Mouse (Mus musculus): Measurements from ENCODE around the gene Trio. TPM values are rescaled to one million over a fixed set of nuclear protein-coding genes. Genes with fewer than 3 reads are reported as not detected.

The Trio gene
- total and polyA plus RNA-seq, 3 experiments, result 0.66 TPM; not detected in 2

GRCm38 (mm10) chr15:28019393-28020070, 6.1 kb downstream of the Trio start:
- Histone ChIP-seq H3K4me1 (ENCODE audit: insufficient read depth, low read depth, low read length) (no peaks in the 10 kb centered on the region), H3K27me3 (ENCODE audit: insufficient read depth, low read length) (no peaks in the 10 kb centered on the region), H3K4me3 (ENCODE audit: low read depth, low read length) (no peak overlapping the region), H3K9me3 (replicated peaks) (peaks cover 56% of the 10 kb centered on the region), H3K36me3 (replicated peaks) (no peaks in the 10 kb centered on the region)
- DNase-seq (ENCODE audit: low spot score) (no peak), ATAC-seq (ENCODE audit: extremely low read depth, insufficient number of reproducible peaks, low FRiP score, poor library complexity, severe bottlenecking) (no peak)
- no peak for TF ChIP-seq GATA2 (IDR thresholded peaks at IDR 0.05; ENCODE audit: borderline replicate concordance, low read depth, low read length)
- TF ChIP-seq GATA1 (IDR thresholded peaks at IDR 0.05; ENCODE audit: borderline replicate concordance, low read length), result no peak
- no peak for TF ChIP-seq TAL1 (conservative IDR thresholded peaks at IDR 0.05; ENCODE audit: low read depth, low read length)
- TF ChIP-seq POLR2AphosphoS5 (IDR thresholded peaks at IDR 0.05; ENCODE audit: insufficient replicate concordance, low read depth, low read length), result no peak
- no peak for TF ChIP-seq CTCF (IDR thresholded peaks at IDR 0.05; ENCODE audit: low read depth, low read length)

DNA sequence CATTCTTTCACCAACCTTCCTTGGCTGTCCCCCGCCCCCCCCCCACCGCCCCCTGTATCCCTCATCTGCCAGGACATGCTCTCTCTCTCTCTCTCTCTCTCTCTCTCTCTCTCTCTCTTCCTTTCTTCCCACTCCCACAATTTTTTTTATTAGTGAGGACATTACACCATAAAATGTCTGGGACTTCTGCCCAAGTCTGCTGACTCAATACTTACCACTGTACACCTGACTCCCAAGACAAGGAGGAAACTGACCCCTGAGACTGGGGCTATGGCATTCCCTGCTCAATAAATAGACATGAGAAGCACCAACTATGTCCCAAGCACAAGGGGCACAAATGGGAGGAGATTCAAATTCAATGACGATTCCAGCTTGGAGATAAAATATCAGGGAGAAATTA, 18.1 kb downstream of the Trio start:
- TF ChIP-seq TAL1 (conservative IDR thresholded peaks at IDR 0.05; ENCODE audit: low read depth, low read length), result no peak
- TF ChIP-seq CTCF (IDR thresholded peaks at IDR 0.05; ENCODE audit: low read depth, low read length), result no peak
- TF ChIP-seq GATA1 (IDR thresholded peaks at IDR 0.05; ENCODE audit: borderline replicate concordance, low read length), result no peak
- TF ChIP-seq GATA2 (IDR thresholded peaks at IDR 0.05; ENCODE audit: borderline replicate concordance, low read depth, low read length), result no peak
- no peak for TF ChIP-seq POLR2AphosphoS5 (IDR thresholded peaks at IDR 0.05; ENCODE audit: insufficient replicate concordance, low read depth, low read length)
- no peak for ATAC-seq (ENCODE audit: extremely low read depth, insufficient number of reproducible peaks, low FRiP score, poor library complexity, severe bottlenecking)

GRCm38 (mm10) chr15:28004192-28004767, 21.4 kb downstream of the Trio start:
- H3K4me3 ChIP-seq (ENCODE audit: low read depth, low read length), result no peak overlapping the region
- peaks cover 25% of the 10 kb centered on the region for H3K9me3 ChIP-seq (replicated peaks)
- DNase-seq (ENCODE audit: low spot score) (no peak), ATAC-seq (ENCODE audit: extremely low read depth, insufficient number of reproducible peaks, low FRiP score, poor library complexity, severe bottlenecking) (no peak)
- TF ChIP-seq POLR2AphosphoS5 (IDR thresholded peaks at IDR 0.05; ENCODE audit: insufficient replicate concordance, low read depth, low read length) (no peak), GATA1 (IDR thresholded peaks at IDR 0.05; ENCODE audit: borderline replicate concordance, low read length) (no peak), TAL1 (conservative IDR thresholded peaks at IDR 0.05; ENCODE audit: low read depth, low read length) (no peak), CTCF (IDR thresholded peaks at IDR 0.05; ENCODE audit: low read depth, low read length) (no peak), GATA2 (IDR thresholded peaks at IDR 0.05; ENCODE audit: borderline replicate concordance, low read depth, low read length) (no peak)
- H3K36me3 ChIP-seq (replicated peaks), result no peaks in the 10 kb centered on the region
- H3K4me1 ChIP-seq (ENCODE audit: insufficient read depth, low read depth, low read length), result no peaks in the 10 kb centered on the region
- H3K27me3 ChIP-seq (ENCODE audit: insufficient read depth, low read length), result no peaks in the 10 kb centered on the region

More for the DNA sequence above, 18.1 kb downstream of the Trio start:
- H3K4me3 ChIP-seq (ENCODE audit: low read depth, low read length), result no peak overlapping the region
- H3K4me1 ChIP-seq (ENCODE audit: insufficient read depth, low read depth, low read length), result no peaks in the 10 kb centered on the region
- DNase-seq (ENCODE audit: low spot score), result no peak
- H3K36me3 ChIP-seq (replicated peaks), result no peaks in the 10 kb centered on the region
- H3K9me3 ChIP-seq (replicated peaks), result peaks cover 47% of the 10 kb centered on the region
- no peaks in the 10 kb centered on the region for H3K27me3 ChIP-seq (ENCODE audit: insufficient read depth, low read length)

- TF ChIP-seq GATA2 (IDR thresholded peaks at IDR 0.05; ENCODE audit: borderline replicate concordance, low read depth, low read length) (no peak), GATA1 (IDR thresholded peaks at IDR 0.05; ENCODE audit: borderline replicate concordance, low read length) (no peak), POLR2AphosphoS5 (IDR thresholded peaks at IDR 0.05; ENCODE audit: insufficient replicate concordance, low read depth, low read length) (no peak), CTCF (IDR thresholded peaks at IDR 0.05; ENCODE audit: low read depth, low read length) (no peak), TAL1 (conservative IDR thresholded peaks at IDR 0.05; ENCODE audit: low read depth, low read length) (no peak)
- H3K9me3 ChIP-seq (replicated peaks), result peaks cover 23% of the 10 kb centered on the region
- H3K27me3 ChIP-seq (ENCODE audit: insufficient read depth, low read length), result no peaks in the 10 kb centered on the region
- DNase-seq (ENCODE audit: low spot score) (no peak), ATAC-seq (ENCODE audit: extremely low read depth, insufficient number of reproducible peaks, low FRiP score, poor library complexity, severe bottlenecking) (no peak)
- no peaks in the 10 kb centered on the region for H3K36me3 ChIP-seq (replicated peaks)
- H3K4me1 ChIP-seq (ENCODE audit: insufficient read depth, low read depth, low read length), result no peaks in the 10 kb centered on the region
- no peak overlapping the region for H3K4me3 ChIP-seq (ENCODE audit: low read depth, low read length)
These were observed 23.1 kb downstream of the Trio start for GRCm38 (mm10) chr15:28002515-28002914.

- TF ChIP-seq GATA1 (IDR thresholded peaks at IDR 0.05; ENCODE audit: borderline replicate concordance, low read length) (no peak), GATA2 (IDR thresholded peaks at IDR 0.05; ENCODE audit: borderline replicate concordance, low read depth, low read length) (no peak), TAL1 (conservative IDR thresholded peaks at IDR 0.05; ENCODE audit: low read depth, low read length) (no peak), CTCF (IDR thresholded peaks at IDR 0.05; ENCODE audit: low read depth, low read length) (no peak), POLR2AphosphoS5 (IDR thresholded peaks at IDR 0.05; ENCODE audit: insufficient replicate concordance, low read depth, low read length) (no peak)
- Histone ChIP-seq H3K36me3 (replicated peaks) (no peaks in the 10 kb centered on the region), H3K4me1 (ENCODE audit: insufficient read depth, low read depth, low read length) (no peaks in the 10 kb centered on the region), H3K4me3 (ENCODE audit: low read depth, low read length) (no peak overlapping the region), H3K9me3 (replicated peaks) (peaks cover 30% of the 10 kb centered on the region), H3K27me3 (ENCODE audit: insufficient read depth, low read length) (no peaks in the 10 kb centered on the region)
- no peak for ATAC-seq (ENCODE audit: extremely low read depth, insufficient number of reproducible peaks, low FRiP score, poor library complexity, severe bottlenecking)
- DNase-seq (ENCODE audit: low spot score), result no peak
These were observed 24.3 kb downstream of the Trio start for GRCm38 (mm10) chr15:28001299-28001698.

DNA sequence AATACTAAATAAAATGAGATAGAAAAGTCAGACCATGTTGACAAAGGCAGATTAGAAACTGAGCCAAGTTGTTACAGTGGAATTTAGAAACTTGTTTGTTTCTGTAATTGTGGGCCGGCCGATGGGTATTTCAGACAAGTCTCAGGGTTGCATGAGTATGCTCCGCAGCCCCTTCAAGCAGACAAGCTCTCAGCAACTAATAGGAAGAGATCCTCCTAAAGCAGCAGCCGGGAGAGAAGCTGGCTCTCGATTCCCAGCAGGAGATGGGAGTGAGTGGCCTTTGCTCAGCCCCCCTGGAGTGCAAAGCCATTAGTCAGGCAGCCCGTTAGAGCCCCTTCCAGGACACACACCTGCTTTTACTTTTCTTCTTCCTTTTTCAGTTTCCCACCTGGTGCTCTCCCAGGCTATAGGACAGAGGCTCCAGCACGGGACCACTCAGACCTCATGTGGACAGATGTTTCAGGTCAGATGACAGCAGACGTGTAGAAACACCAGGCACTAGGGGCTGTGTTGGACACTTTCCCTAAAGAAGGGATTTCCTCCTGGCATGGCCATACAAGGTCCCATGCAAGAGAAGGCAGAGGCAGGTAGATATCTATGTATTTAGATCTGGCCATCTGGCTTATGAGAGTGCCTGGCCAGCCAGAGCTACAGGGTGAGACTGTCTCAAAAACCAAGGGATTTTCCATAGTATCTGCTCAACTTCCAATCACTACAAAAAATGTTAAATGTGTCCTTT, 26.9 kb downstream of the Trio start:
- Histone ChIP-seq H3K4me1 (ENCODE audit: insufficient read depth, low read depth, low read length) (no peaks in the 10 kb centered on the region), H3K9me3 (replicated peaks) (peaks cover 38% of the 10 kb centered on the region), H3K4me3 (ENCODE audit: low read depth, low read length) (no peak overlapping the region), H3K27me3 (ENCODE audit: insufficient read depth, low read length) (no peaks in the 10 kb centered on the region), H3K36me3 (replicated peaks) (no peaks in the 10 kb centered on the region)
- no peak for DNase-seq (ENCODE audit: low spot score)
- ATAC-seq (ENCODE audit: extremely low read depth, insufficient number of reproducible peaks, low FRiP score, poor library complexity, severe bottlenecking), result no peak
- TF ChIP-seq TAL1 (conservative IDR thresholded peaks at IDR 0.05; ENCODE audit: low read depth, low read length) (no peak), GATA1 (IDR thresholded peaks at IDR 0.05; ENCODE audit: borderline replicate concordance, low read length) (no peak), POLR2AphosphoS5 (IDR thresholded peaks at IDR 0.05; ENCODE audit: insufficient replicate concordance, low read depth, low read length) (no peak), GATA2 (IDR thresholded peaks at IDR 0.05; ENCODE audit: borderline replicate concordance, low read depth, low read length) (no peak), CTCF (IDR thresholded peaks at IDR 0.05; ENCODE audit: low read depth, low read length) (no peak)

Measured in G1E (cell line).